Mouse (Mus musculus): ENCODE measurements around the gene Cnppd1. TPM values are rescaled to one million over a fixed set of nuclear protein-coding genes. Genes with fewer than 3 reads are reported as not detected.

Cnppd1 gene
- polyA plus RNA-seq, 1 experiment from 2014 or later, result 35.9 TPM

DNA sequence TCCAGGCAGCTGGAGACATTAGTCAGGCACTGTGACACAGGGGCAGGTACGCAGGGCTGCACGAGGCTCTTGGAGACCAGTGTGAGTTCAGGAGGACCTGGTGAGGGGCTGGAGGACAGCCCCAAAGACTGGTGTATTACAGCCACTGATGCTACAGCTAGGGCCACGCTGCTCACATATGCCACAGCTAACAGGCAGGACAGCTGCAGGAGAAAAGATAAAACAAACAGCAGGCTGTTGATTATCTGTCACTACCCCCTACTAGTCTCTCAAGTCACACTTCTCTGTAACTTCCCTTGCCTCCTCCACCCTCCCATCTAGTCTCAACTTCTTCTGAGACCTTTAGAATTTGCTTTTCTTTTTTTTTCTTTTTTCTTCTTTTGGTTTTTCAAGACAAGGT, 5.8 kb downstream of the Cnppd1 start:
- Histone ChIP-seq H3K4me3 (ENCODE audit: low read depth, low read length) (no peak overlapping the region), H3K4me1 (ENCODE audit: control insufficient read depth, insufficient read depth, low read length) (peaks cover 10% of the 10 kb centered on the region), H3K36me3 (ENCODE audit: control insufficient read depth, insufficient read depth, low read length) (peaks cover 43% of the 10 kb centered on the region), H3K4me2 (ENCODE audit: low read depth, low read length) (no peak overlapping the region), H3K27me3 (replicated peaks; ENCODE audit: control insufficient read depth, insufficient read depth, low read length) (no peaks in the 10 kb centered on the region), H3K9me3 (ENCODE audit: control insufficient read depth, low read length) (no peaks in the 10 kb centered on the region), H3K9ac (ENCODE audit: low read depth, low read length) (no peak overlapping the region), H3K27ac (replicated peaks; ENCODE audit: low read depth, low read length) (no peak overlapping the region)
- 82% methylated on average over 3 of the region's 3 CpGs for WGBS
- DNase-seq (ENCODE audit: low spot score) (no peak), ATAC-seq (ENCODE audit: low read depth) (no peak)

DNA sequence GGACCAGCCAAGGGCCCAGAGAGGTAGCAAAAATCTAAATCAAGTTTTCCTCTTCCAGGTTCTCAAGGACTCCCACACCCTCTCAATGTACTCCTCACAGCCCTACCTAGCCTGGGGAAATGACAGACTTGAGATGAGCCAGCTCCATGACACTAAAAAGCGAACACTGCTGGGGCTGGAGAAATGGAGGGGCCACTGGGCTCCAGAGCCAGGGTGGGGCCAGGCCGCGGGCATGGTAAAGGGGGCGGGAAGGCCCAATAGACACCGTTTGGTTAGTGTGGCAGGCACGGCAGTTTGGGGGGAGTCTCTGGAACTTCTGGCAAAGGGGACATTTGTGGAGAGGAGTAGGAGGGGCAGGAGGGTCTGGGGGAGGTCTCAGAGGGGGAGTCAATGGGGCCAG, 6.2 kb downstream of the Cnppd1 start:
- Histone ChIP-seq H3K27ac (replicated peaks; ENCODE audit: low read depth, low read length) (no peak overlapping the region), H3K36me3 (ENCODE audit: control insufficient read depth, insufficient read depth, low read length) (peaks cover 43% of the 10 kb centered on the region), H3K9ac (ENCODE audit: low read depth, low read length) (no peak overlapping the region), H3K9me3 (ENCODE audit: control insufficient read depth, low read length) (no peaks in the 10 kb centered on the region), H3K4me2 (ENCODE audit: low read depth, low read length) (no peak overlapping the region), H3K4me1 (ENCODE audit: control insufficient read depth, insufficient read depth, low read length) (peaks cover 10% of the 10 kb centered on the region), H3K27me3 (replicated peaks; ENCODE audit: control insufficient read depth, insufficient read depth, low read length) (no peaks in the 10 kb centered on the region), H3K4me3 (ENCODE audit: low read depth, low read length) (no peak overlapping the region)
- DNase-seq (ENCODE audit: low spot score) (no peak), ATAC-seq (ENCODE audit: low read depth) (no peak)
- WGBS, result 84% methylated on average over 6 of the region's 6 CpGs

DNA sequence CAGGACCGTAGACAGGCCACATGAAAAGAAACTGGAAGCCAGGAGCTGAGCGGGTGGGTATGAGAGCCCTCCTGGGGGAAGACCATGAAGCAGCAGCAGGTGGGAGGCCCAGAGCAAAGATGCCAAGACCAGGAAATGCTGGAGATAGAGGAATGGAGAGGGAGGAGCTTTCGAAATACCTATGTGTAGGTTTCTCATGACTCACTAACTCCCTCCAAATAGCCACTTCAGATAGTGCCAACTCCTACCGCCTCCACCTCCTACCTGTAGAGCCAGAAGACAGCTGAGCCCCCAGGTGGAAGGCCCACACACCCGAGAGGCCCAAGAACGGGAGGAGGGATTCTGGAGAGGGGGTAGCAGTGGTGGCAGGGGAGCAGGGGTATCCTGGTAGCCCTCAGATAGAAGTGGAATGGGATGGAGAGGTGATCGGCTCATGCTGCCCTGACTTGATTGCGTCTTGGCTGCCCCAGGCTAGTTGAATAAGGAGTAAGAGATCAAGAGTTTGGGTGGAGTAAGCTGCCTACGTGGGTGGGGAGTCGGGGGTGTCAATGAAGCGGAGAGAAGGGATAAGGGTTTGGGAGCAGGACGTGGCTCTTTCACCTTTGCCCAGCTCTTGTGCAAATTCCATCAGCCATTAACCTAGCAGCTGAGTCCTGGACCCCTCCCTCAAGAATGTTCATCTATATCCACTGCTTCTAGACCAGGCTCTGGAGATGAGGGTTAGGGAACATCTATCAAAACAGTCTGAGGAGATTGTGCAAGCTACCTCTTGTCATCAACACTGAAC, 8.9 kb downstream of the Cnppd1 start, which contains the start of gene Slc23a3:
Gene Slc23a3 (minus strand): TSS at position 470 of the 787 bp plus-strand sequence.
- Histone ChIP-seq H3K9me3 (ENCODE audit: control insufficient read depth, low read length) (no peaks in the 10 kb centered on the region), H3K27me3 (replicated peaks; ENCODE audit: control insufficient read depth, insufficient read depth, low read length) (no peaks in the 10 kb centered on the region), H3K4me1 (ENCODE audit: control insufficient read depth, insufficient read depth, low read length) (no peaks in the 10 kb centered on the region), H3K36me3 (ENCODE audit: control insufficient read depth, insufficient read depth, low read length) (peaks cover 30% of the 10 kb centered on the region), H3K4me2 (ENCODE audit: low read depth, low read length) (no peak within 1 kb of the TSS), H3K4me3 (ENCODE audit: low read depth, low read length) (no peak within 1 kb of the TSS), H3K27ac (replicated peaks; ENCODE audit: low read depth, low read length) (no peak within 1 kb of the TSS), H3K9ac (ENCODE audit: low read depth, low read length) (no peak within 1 kb of the TSS)
- ATAC-seq (ENCODE audit: low read depth), result no peak
- no peak for DNase-seq (ENCODE audit: low spot score)
- 65% methylated on average over 12 of the region's 12 CpGs for WGBS

DNA sequence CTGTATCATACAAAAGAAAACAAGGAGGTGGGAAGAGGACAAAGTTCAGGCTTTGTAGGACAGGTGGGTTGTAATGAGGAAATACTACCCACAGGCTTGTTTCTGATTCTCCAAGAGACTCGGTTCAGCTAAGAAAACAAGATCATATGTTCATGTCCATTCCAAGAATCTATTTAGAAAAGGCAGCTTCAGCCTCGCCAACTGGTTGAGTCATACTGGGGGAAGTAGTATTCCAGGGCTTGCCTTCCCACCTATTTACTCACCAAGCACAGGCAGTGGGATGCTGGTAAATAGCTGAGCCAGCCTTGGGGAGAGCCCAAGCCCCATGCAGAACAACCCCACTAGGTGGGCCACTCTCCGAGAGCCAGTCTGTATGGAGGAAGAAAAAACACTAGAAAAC, 13.9 kb downstream of the Cnppd1 start:
- H3K9me3 ChIP-seq (ENCODE audit: control insufficient read depth, low read length), result no peaks in the 10 kb centered on the region
- WGBS, result 63% methylated on average over 3 of the region's 3 CpGs
- no peak overlapping the region for H3K4me2 ChIP-seq (ENCODE audit: low read depth, low read length)
- H3K27me3 ChIP-seq (replicated peaks; ENCODE audit: control insufficient read depth, insufficient read depth, low read length), result no peaks in the 10 kb centered on the region
- no peak overlapping the region for H3K27ac ChIP-seq (replicated peaks; ENCODE audit: low read depth, low read length)
- H3K9ac ChIP-seq (ENCODE audit: low read depth, low read length), result no peak overlapping the region
- H3K36me3 ChIP-seq (ENCODE audit: control insufficient read depth, insufficient read depth, low read length), result no peaks in the 10 kb centered on the region
- DNase-seq (ENCODE audit: low spot score) (no peak), ATAC-seq (ENCODE audit: low read depth) (no peak)
- H3K4me3 ChIP-seq (ENCODE audit: low read depth, low read length), result no peak overlapping the region
- H3K4me1 ChIP-seq (ENCODE audit: control insufficient read depth, insufficient read depth, low read length), result peaks cover 7% of the 10 kb centered on the region

DNA sequence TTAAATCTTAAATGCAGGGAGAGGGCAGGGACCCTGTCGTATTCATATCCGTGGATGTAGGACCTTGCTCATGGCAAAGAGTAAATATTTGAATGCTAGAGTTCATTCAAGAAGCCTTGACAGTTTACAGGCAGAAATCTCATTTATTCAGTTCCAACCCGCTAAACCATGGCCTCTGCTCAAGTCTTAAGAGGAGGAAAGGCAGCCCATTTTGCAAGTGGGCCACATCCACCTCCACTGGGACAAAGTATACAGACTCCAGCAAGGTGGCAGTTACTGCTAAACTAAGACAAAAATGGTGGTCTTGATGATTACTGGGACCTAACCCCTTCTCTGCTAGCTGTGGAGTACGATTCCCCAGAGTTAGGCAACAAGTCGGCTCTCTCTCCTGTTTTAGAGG, 17.1 kb downstream of the Cnppd1 start:
- Histone ChIP-seq H3K4me2 (ENCODE audit: low read depth, low read length) (peak overlapping the region; percentile 54), H3K4me1 (ENCODE audit: control insufficient read depth, insufficient read depth, low read length) (peaks cover 7% of the 10 kb centered on the region), H3K9me3 (ENCODE audit: control insufficient read depth, low read length) (no peaks in the 10 kb centered on the region), H3K27me3 (replicated peaks; ENCODE audit: control insufficient read depth, insufficient read depth, low read length) (no peaks in the 10 kb centered on the region), H3K9ac (ENCODE audit: low read depth, low read length) (peak overlapping the region; percentile 75), H3K27ac (replicated peaks; ENCODE audit: low read depth, low read length) (peak overlapping the region; percentile 96), H3K36me3 (ENCODE audit: control insufficient read depth, insufficient read depth, low read length) (no peaks in the 10 kb centered on the region), H3K4me3 (ENCODE audit: low read depth, low read length) (peak overlapping the region; percentile 60)
- 30% methylated on average over 5 of the region's 5 CpGs for WGBS
- no peak for ATAC-seq (ENCODE audit: low read depth)
- DNase-seq (ENCODE audit: low spot score), result no peak

DNA sequence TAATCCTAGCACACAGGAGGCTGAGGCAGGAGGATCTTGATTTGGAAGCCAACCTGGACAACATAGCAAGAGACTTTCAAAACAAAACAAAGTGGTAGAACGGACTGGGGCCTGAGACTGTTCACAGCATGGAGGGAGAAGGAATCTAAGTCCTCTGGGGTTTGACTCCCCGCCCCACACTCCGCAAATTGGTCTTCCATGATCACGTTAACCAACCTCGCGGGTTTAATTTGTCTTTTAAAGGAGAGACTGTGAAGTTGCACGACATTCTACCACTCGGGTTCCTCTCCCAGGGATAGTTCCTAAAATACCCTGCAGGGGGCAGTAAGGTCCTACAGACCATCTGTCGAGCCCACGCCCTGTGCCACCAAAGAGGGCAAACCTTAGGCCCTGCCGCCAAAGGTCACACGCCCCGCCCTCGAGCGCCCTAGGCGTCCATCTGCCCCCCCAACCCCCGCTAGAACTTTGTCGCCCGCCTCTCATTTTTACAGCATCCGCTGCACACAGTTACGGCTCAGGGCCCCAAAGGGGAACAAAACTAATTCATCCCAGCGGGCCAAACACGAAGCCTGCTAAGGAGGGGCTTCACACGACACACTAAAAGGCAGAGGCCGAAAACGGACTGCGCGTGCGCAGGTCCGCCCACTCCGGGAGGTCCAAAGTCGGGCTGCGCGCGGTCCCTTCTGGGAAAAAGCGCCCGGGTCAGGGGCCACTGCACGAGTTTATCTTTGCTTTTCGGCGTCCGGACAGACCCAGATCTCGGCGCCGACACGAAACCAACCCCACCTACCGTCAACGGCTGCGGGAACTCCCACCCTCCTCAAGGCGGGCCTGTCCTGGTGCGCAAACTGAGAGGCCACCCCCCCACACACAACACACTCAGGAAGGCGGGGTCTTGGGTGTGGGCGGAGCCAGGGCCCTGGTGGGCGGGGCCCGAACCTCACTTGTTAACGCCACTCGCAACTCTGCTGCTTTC, 17.9 kb downstream of the Cnppd1 start, which contains the start of gene Nhej1:
Gene Nhej1 (minus strand): TSS at position 855 of the 976 bp plus-strand sequence.
- WGBS, result 2% methylated on average over 56 of the region's 56 CpGs
- peaks cover 7% of the 10 kb centered on the region for H3K4me1 ChIP-seq (ENCODE audit: control insufficient read depth, insufficient read depth, low read length)

DNA sequence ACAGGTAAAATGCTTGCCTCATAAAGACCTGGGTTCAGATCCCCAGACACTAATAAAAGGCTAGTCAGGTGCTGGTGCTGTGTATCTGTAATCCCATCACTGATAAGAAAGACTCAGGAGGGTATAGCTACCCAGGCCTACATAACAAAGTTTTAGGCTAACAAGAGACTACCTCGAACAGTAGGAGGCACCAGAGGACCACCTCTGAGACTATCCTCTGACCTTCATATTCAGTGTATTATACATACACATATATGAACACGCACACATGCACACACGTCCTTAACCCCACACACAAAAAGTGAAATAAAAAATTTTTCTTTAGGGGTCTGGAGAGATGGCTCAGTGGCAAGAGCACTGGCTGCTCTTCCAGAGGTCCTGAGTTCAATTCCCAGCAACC, 20.3 kb downstream of the Cnppd1 start:
- DNase-seq (ENCODE audit: low spot score) (no peak), ATAC-seq (ENCODE audit: low read depth) (no peak)
- 84% methylated on average over 3 of the region's 3 CpGs for WGBS
- Histone ChIP-seq H3K9ac (ENCODE audit: low read depth, low read length) (no peak overlapping the region), H3K27ac (replicated peaks; ENCODE audit: low read depth, low read length) (no peak overlapping the region), H3K27me3 (replicated peaks; ENCODE audit: control insufficient read depth, insufficient read depth, low read length) (no peaks in the 10 kb centered on the region), H3K36me3 (ENCODE audit: control insufficient read depth, insufficient read depth, low read length) (no peaks in the 10 kb centered on the region), H3K9me3 (ENCODE audit: control insufficient read depth, low read length) (no peaks in the 10 kb centered on the region), H3K4me2 (ENCODE audit: low read depth, low read length) (no peak overlapping the region), H3K4me3 (ENCODE audit: low read depth, low read length) (no peak overlapping the region), H3K4me1 (ENCODE audit: control insufficient read depth, insufficient read depth, low read length) (peaks cover 7% of the 10 kb centered on the region)

More for the DNA sequence above, 17.9 kb downstream of the Cnppd1 start, which contains the start of gene Nhej1:
- Histone ChIP-seq H3K4me3 (ENCODE audit: low read depth, low read length) (peak within 1 kb of the TSS; percentile 60), H3K27me3 (replicated peaks; ENCODE audit: control insufficient read depth, insufficient read depth, low read length) (no peaks in the 10 kb centered on the region), H3K27ac (replicated peaks; ENCODE audit: low read depth, low read length) (peak within 1 kb of the TSS; percentile 96), H3K9me3 (ENCODE audit: control insufficient read depth, low read length) (no peaks in the 10 kb centered on the region), H3K36me3 (ENCODE audit: control insufficient read depth, insufficient read depth, low read length) (no peaks in the 10 kb centered on the region), H3K9ac (ENCODE audit: low read depth, low read length) (peak within 1 kb of the TSS; percentile 75), H3K4me2 (ENCODE audit: low read depth, low read length) (peak within 1 kb of the TSS; percentile 54)
- ATAC-seq (ENCODE audit: low read depth), result peak; percentile 96
- DNase-seq (ENCODE audit: low spot score), result peak; percentile 98
